Mouse (Mus musculus) G1E (cell line): ENCODE measurements around the gene Ascc1. TPM values are rescaled to one million over a fixed set of nuclear protein-coding genes. Genes with fewer than 3 reads are reported as not detected.

ENCODE experiments used
- ATAC-seq: 2 replicates; pipeline ENCODE4 v1.8.0; 2016; ENCODE audit warnings: mild to moderate bottlenecking; ENCODE audit not compliant: insufficient number of reproducible peaks, poor library complexity, low FRiP score, severe bottlenecking; ENCODE audit errors: extremely low read depth
- DNase-seq: peaks from one replicate; pipeline ENCODE4 v3.0.0; 2012; ENCODE audit warnings: low spot score
- H3K27me3 ChIP-seq: 2 replicates; pipeline ENCODE4 v1.6.1; 2012; ENCODE audit warnings: mild to moderate bottlenecking, low read length, inconsistent platforms; ENCODE audit not compliant: insufficient read depth
- H3K36me3 ChIP-seq: replicated peaks from 2 replicates; pipeline ENCODE3; 2012; ENCODE audit warnings: mild to moderate bottlenecking, inconsistent platforms
- H3K4me1 ChIP-seq: 2 replicates; pipeline ENCODE4 v1.6.1; 2012; ENCODE audit warnings: low read depth, low read length, inconsistent platforms, mixed read lengths; ENCODE audit not compliant: insufficient read depth
- H3K4me3 ChIP-seq: 2 replicates; pipeline ENCODE4 v1.5.1; 2012; ENCODE audit warnings: low read depth, mild to moderate bottlenecking, inconsistent platforms, low read length, moderate library complexity, mixed read lengths
- H3K9me3 ChIP-seq: replicated peaks from 2 replicates; pipeline ENCODE4 v1.6.1; 2012; ENCODE audit warnings: inconsistent platforms
- CTCF ChIP-seq: IDR thresholded peaks from 2 replicates; pipeline ENCODE4 v1.5.1; 2012; ENCODE audit warnings: low read depth, low read length, inconsistent platforms, mixed read lengths
- GATA1 ChIP-seq: IDR thresholded peaks from 2 replicates; pipeline ENCODE4 v1.6.1; 2012; ENCODE audit warnings: borderline replicate concordance, low read length, inconsistent platforms, mixed read lengths
- GATA2 ChIP-seq: IDR thresholded peaks from 2 replicates; pipeline ENCODE4 v1.6.1; 2012; ENCODE audit warnings: low read depth, low read length, inconsistent platforms, borderline replicate concordance
- POLR2AphosphoS5 ChIP-seq: IDR thresholded peaks from 2 replicates; pipeline ENCODE4 v1.6.1; 2012; ENCODE audit warnings: low read depth, low read length, inconsistent platforms; ENCODE audit not compliant: insufficient replicate concordance
- TAL1 ChIP-seq: conservative IDR thresholded peaks from 2 replicates; pipeline ENCODE4 v1.6.1; 2012; ENCODE audit warnings: low read depth, low read length, inconsistent platforms, mixed read lengths
- polyA plus RNA-seq: library from polyadenylated mRNA; stranded (reverse); fragments of >175 nt; gene quantifications from 2 replicates; pipeline ENCODE4 v1.2.3, GENCODE M21; 2012
- total RNA-seq, 2 experiments: library from RNA; stranded (forward) in 1 of 2; stranded (reverse) in 1 of 2; fragments of 200-1000 nt in 1 of 2; fragments of >200 nt in 1 of 2; fragmentation: Nextera tagmentation in 1 of 2; gene quantifications; 2 replicates each; pipeline ENCODE4 v1.2.3; 2014 to 2017

Gene Ascc1
- total and polyA plus RNA-seq, 3 experiments, result 19.3 to 22.6 (median 19.7) TPM

- TF ChIP-seq GATA1 (no peak), POLR2AphosphoS5 (no peak), CTCF (no peak), GATA2 (no peak), TAL1 (no peak)
- no peak overlapping the region for H3K4me3 ChIP-seq
- H3K27me3 ChIP-seq, result peaks cover 10% of the 10 kb centered on the region; the same call in 1 of the 2 replicates
- H3K36me3 ChIP-seq, result no peaks in the 10 kb centered on the region
- no peaks in the 10 kb centered on the region for H3K9me3 ChIP-seq
- DNase-seq (no peak), ATAC-seq (no peak)
- H3K4me1 ChIP-seq, result no peaks in the 10 kb centered on the region
Measured at GRCm38 (mm10) chr10:60109336-60109735, 106.7 kb downstream of the Ascc1 start.

GRCm38 (mm10) chr10:60109989-60110388, 107.4 kb downstream of the Ascc1 start:
- DNase-seq, result no peak
- Histone ChIP-seq H3K36me3 (no peaks in the 10 kb centered on the region), H3K4me3 (no peak overlapping the region), H3K27me3 (peaks cover 10% of the 10 kb centered on the region; the same call in 1 of the 2 replicates), H3K4me1 (no peaks in the 10 kb centered on the region), H3K9me3 (no peaks in the 10 kb centered on the region)
- TF ChIP-seq GATA2 (no peak), TAL1 (no peak), GATA1 (no peak), CTCF (no peak), POLR2AphosphoS5 (no peak)
- ATAC-seq, result no peak

- H3K4me3 ChIP-seq, result no peak overlapping the region
- no peaks in the 10 kb centered on the region for H3K9me3 ChIP-seq
- ATAC-seq, result no peak
- TF ChIP-seq POLR2AphosphoS5 (no peak), GATA2 (no peak), TAL1 (no peak), CTCF (no peak), GATA1 (no peak)
- H3K36me3 ChIP-seq, result no peaks in the 10 kb centered on the region
- DNase-seq, result no peak
- H3K4me1 ChIP-seq, result no peaks in the 10 kb centered on the region
- peaks cover 10% of the 10 kb centered on the region; the same call in 1 of the 2 replicates for H3K27me3 ChIP-seq
Measured at GRCm38 (mm10) chr10:60110908-60111475, 108.4 kb downstream of the Ascc1 start.

- H3K4me3 ChIP-seq, result no peak overlapping the region
- no peak for TF ChIP-seq CTCF
- no peak for TF ChIP-seq GATA2
- TF ChIP-seq TAL1, result no peak
- TF ChIP-seq GATA1, result no peak
- no peak for TF ChIP-seq POLR2AphosphoS5
Measured at GRCm38 (mm10) chr10:60113965-60114690, 111.5 kb downstream of the Ascc1 start.

GRCm38 (mm10) chr10:60115345-60116185, 113.0 kb downstream of the Ascc1 start:
- Histone ChIP-seq H3K27me3 (no peaks in the 10 kb centered on the region), H3K4me3 (no peak overlapping the region), H3K36me3 (no peaks in the 10 kb centered on the region), H3K9me3 (no peaks in the 10 kb centered on the region), H3K4me1 (no peaks in the 10 kb centered on the region)
- ATAC-seq (no peak), DNase-seq (no peak)
- TF ChIP-seq POLR2AphosphoS5 (no peak), GATA2 (no peak), GATA1 (no peak), CTCF (no peak), TAL1 (no peak)

More at GRCm38 (mm10) chr10:60113965-60114690, 111.5 kb downstream of the Ascc1 start:
- no peak for DNase-seq
- H3K4me1 ChIP-seq, result no peaks in the 10 kb centered on the region
- no peaks in the 10 kb centered on the region for H3K36me3 ChIP-seq
- peaks cover 2% of the 10 kb centered on the region; the same call in 1 of the 2 replicates for H3K27me3 ChIP-seq
- no peak for ATAC-seq
- no peaks in the 10 kb centered on the region for H3K9me3 ChIP-seq

GRCm38 (mm10) chr10:60116997-60117396, 114.4 kb downstream of the Ascc1 start:
- H3K4me1 ChIP-seq, result no peaks in the 10 kb centered on the region
- no peak overlapping the region for H3K4me3 ChIP-seq
- DNase-seq, result no peak
- no peaks in the 10 kb centered on the region for H3K9me3 ChIP-seq
- no peak for ATAC-seq
- TF ChIP-seq TAL1 (no peak), GATA2 (no peak), POLR2AphosphoS5 (no peak), GATA1 (no peak), CTCF (no peak)
- H3K27me3 ChIP-seq, result no peaks in the 10 kb centered on the region
- H3K36me3 ChIP-seq, result no peaks in the 10 kb centered on the region
